Mouse (Mus musculus) CH12.LX (cell line): ENCODE results near the gene Ttll4. TPM values are rescaled to one million over a fixed set of nuclear protein-coding genes. Genes with fewer than 3 reads are reported as not detected.

Experiments
- DNase-seq: peaks from one replicate; pipeline ENCODE4 v3.0.0-alpha.2; 2013; ENCODE audit errors: extremely low read depth
- H3K27ac ChIP-seq: 2 replicates; pipeline ENCODE4 v1.5.1; 2012; ENCODE audit warnings: low read depth, mild to moderate bottlenecking, control low read depth, moderate library complexity; ENCODE audit not compliant: insufficient read depth
- H3K27me3 ChIP-seq: replicated peaks from 2 replicates; pipeline ENCODE3; 2012; ENCODE audit warnings: inconsistent platforms
- H3K36me3 ChIP-seq, 2 experiments: replicated peaks in 1 of 2; 2 replicates each; pipeline versions ENCODE3 to v1.6.1; 2012; ENCODE audit warnings: inconsistent platforms in 1 of 2, low read length in 1 of 2, mild to moderate bottlenecking in 1 of 2, mixed read lengths in 1 of 2, moderate library complexity in 1 of 2; ENCODE audit not compliant: control insufficient read depth in 1 of 2, insufficient read depth in 1 of 2
- H3K4me1 ChIP-seq, 2 experiments: 2 replicates each; pipeline ENCODE4 v1.6.1; 2012; ENCODE audit warnings: inconsistent platforms in 1 of 2, moderate library complexity in 1 of 2; ENCODE audit not compliant: insufficient read depth in 2 of 2, control insufficient read depth in 1 of 2
- H3K4me2 ChIP-seq: 2 replicates; pipeline ENCODE4 v1.6.1; 2012; ENCODE audit warnings: low read depth, mild to moderate bottlenecking, control low read depth; ENCODE audit not compliant: poor library complexity, insufficient read depth, severe bottlenecking
- H3K4me3 ChIP-seq, 3 experiments: fragments of 150-350 bp in 1 of 3; sonication (generic) in 1 of 3; replicated peaks in 1 of 3; 2 replicates each; pipeline versions ENCODE3 to v1.5.1; 2011 to 2012; ENCODE audit warnings: low read depth in 2 of 3, low read length in 2 of 3, mild to moderate bottlenecking in 2 of 3, moderate library complexity in 2 of 3, control low read depth in 1 of 3, improper control_type of control experiment in 1 of 3, inconsistent platforms in 1 of 3, mixed read lengths in 1 of 3; ENCODE audit not compliant: poor library complexity in 1 of 3
- H3K79me2 ChIP-seq: replicated peaks from 2 replicates; pipeline ENCODE4 v1.6.1; 2012; ENCODE audit warnings: mild to moderate bottlenecking, moderate library complexity; ENCODE audit not compliant: control insufficient read depth, poor library complexity, insufficient read depth, severe bottlenecking; ENCODE audit errors: extremely low read depth
- H3K9ac ChIP-seq: 2 replicates; pipeline ENCODE4 v1.6.1; 2012; ENCODE audit warnings: low read depth, mild to moderate bottlenecking, control low read depth, moderate library complexity; ENCODE audit not compliant: insufficient read depth
- H3K9me3 ChIP-seq: replicated peaks from 2 replicates; pipeline ENCODE3; 2012; ENCODE audit warnings: low read length, inconsistent platforms, mixed read lengths
- BHLHE40 ChIP-seq: IDR thresholded peaks from 2 replicates; pipeline ENCODE4 v1.6.1; 2011; ENCODE audit warnings: mild to moderate bottlenecking, low read depth, low read length, improper control_type of control experiment
- CHD2 ChIP-seq: IDR thresholded peaks from 2 replicates; pipeline ENCODE4 v1.6.1; 2011; ENCODE audit warnings: low read length, improper control_type of control experiment
- E2F4 ChIP-seq: IDR thresholded peaks from 2 replicates; pipeline ENCODE4 v1.6.1; 2011; ENCODE audit warnings: low read depth, low read length, improper control_type of control experiment; ENCODE audit not compliant: insufficient replicate concordance
- ELF1 ChIP-seq: IDR thresholded peaks from 2 replicates; pipeline ENCODE4 v1.6.1; 2014; ENCODE audit warnings: low read depth, mild to moderate bottlenecking, inconsistent platforms, low read length, improper control_type of control experiment
- GABPA ChIP-seq: IDR thresholded peaks from 2 replicates; pipeline ENCODE4 v1.6.1; 2012; ENCODE audit warnings: low read depth, low read length, improper control_type of control experiment, inconsistent platforms; ENCODE audit not compliant: insufficient replicate concordance
- HCFC1 ChIP-seq: IDR thresholded peaks from 2 replicates; pipeline ENCODE4 v1.6.1; 2012; ENCODE audit warnings: low read depth, mild to moderate bottlenecking, inconsistent platforms, low read length, improper control_type of control experiment
- KAT2A ChIP-seq: IDR thresholded peaks from 2 replicates; pipeline ENCODE4 v1.6.1; 2012; ENCODE audit warnings: low read length, improper control_type of control experiment, inconsistent platforms; ENCODE audit not compliant: insufficient replicate concordance
- MAFK ChIP-seq: IDR thresholded peaks from 2 replicates; pipeline ENCODE4 v1.6.1; 2011; ENCODE audit warnings: low read length, improper control_type of control experiment; ENCODE audit not compliant: insufficient replicate concordance
- MAX ChIP-seq: IDR thresholded peaks from 2 replicates; pipeline ENCODE4 v1.6.1; 2011; ENCODE audit warnings: low read length, improper control_type of control experiment
- NRF1 ChIP-seq: IDR thresholded peaks from 2 replicates; pipeline ENCODE4 v1.6.1; 2014; ENCODE audit warnings: low read depth, mild to moderate bottlenecking, inconsistent platforms, low read length, improper control_type of control experiment, moderate library complexity
- RCOR1 ChIP-seq: conservative IDR thresholded peaks from 2 replicates; pipeline ENCODE4 v1.6.1; 2012; ENCODE audit warnings: low read depth, mild to moderate bottlenecking, inconsistent platforms, low read length, improper control_type of control experiment
- SMC3 ChIP-seq: IDR thresholded peaks from 2 replicates; pipeline ENCODE4 v1.6.1; 2011; ENCODE audit warnings: low read depth, low read length, improper control_type of control experiment
- TBP ChIP-seq: conservative IDR thresholded peaks from 2 replicates; pipeline ENCODE4 v1.6.1; 2011; ENCODE audit warnings: low read depth, low read length, improper control_type of control experiment
- TCF12 ChIP-seq: IDR thresholded peaks from 2 replicates; pipeline ENCODE4 v1.6.1; 2014; ENCODE audit warnings: low read depth, mild to moderate bottlenecking, inconsistent platforms, low read length, improper control_type of control experiment
- UBTF ChIP-seq: IDR thresholded peaks from 2 replicates; pipeline ENCODE4 v1.6.1; 2012; ENCODE audit warnings: low read depth, mild to moderate bottlenecking, inconsistent platforms, low read length, improper control_type of control experiment, moderate library complexity
- USF1 ChIP-seq: IDR thresholded peaks from 2 replicates; pipeline ENCODE4 v1.6.1; 2014; ENCODE audit warnings: low read depth, mild to moderate bottlenecking, inconsistent platforms, low read length, improper control_type of control experiment
- ZKSCAN1 ChIP-seq: IDR thresholded peaks from 2 replicates; pipeline ENCODE4 v1.6.1; 2012; ENCODE audit warnings: low read depth, inconsistent platforms, low read length, improper control_type of control experiment, borderline replicate concordance
- ZMIZ1 ChIP-seq: IDR thresholded peaks from 2 replicates; pipeline ENCODE4 v1.6.1; 2012; ENCODE audit warnings: low read depth, mild to moderate bottlenecking, inconsistent platforms, low read length, improper control_type of control experiment
- ZNF384 ChIP-seq: IDR thresholded peaks from 2 replicates; pipeline ENCODE4 v1.6.1; 2012; ENCODE audit warnings: low read depth, low read length, improper control_type of control experiment, inconsistent platforms
- dilution Hi-C: fragments of 300-500 bp; cut with MboI; formaldehyde crosslinking; loops from 2 replicates; pipeline ENCODE4 v1.14.3; 2020; ENCODE audit warnings: low sequenced_read_pairs; ENCODE audit not compliant: extremely low pct_unique_long_range_greater_than_20kb, extremely low pct_ligation_motif_present
- in situ Hi-C: fragments of 300-500 bp; cut with MboI; formaldehyde crosslinking; loops from 3 replicates; pipeline ENCODE4 v1.14.3; 2019; ENCODE audit warnings: low sequenced_read_pairs, low pct_ligation_motif_present, low pct_unique_long_range_greater_than_20kb, mixed read lengths
- polyA plus RNA-seq: library from polyadenylated mRNA; unstranded; fragments of >175 nt; gene quantifications from 2 replicates; pipeline ENCODE4 v1.2.1, GENCODE M21; 2012; ENCODE audit warnings: low read depth; ENCODE audit not compliant: insufficient read length
- total RNA-seq, 2 experiments: library from RNA; depleted of rRNA; stranded (reverse); fragments of 300-350 nt in 1 of 2; fragments of >200 nt in 1 of 2; gene quantifications; 2 replicates each; pipeline ENCODE4 v1.2.3; 2012 to 2014

Ttll4 gene
- total and polyA plus RNA-seq, 3 experiments: 21.8 to 85.8 (median 23.6) TPM

- no peaks in the 10 kb centered on the region for H3K36me3 ChIP-seq
- dilution Hi-C loops: no loop called here
- DNase-seq: no peak
- TF ChIP-seq TBP (no peak), KAT2A (no peak), RCOR1 (no peak), GABPA (no peak), HCFC1 (no peak), NRF1 (no peak), ZKSCAN1 (no peak), E2F4 (no peak), CHD2 (no peak)
- TF ChIP-seq, all 38 proteins: peak for 0
- Histone ChIP-seq H3K9me3 (no peaks in the 10 kb centered on the region), H3K79me2 (no peaks in the 10 kb centered on the region), H3K4me1 (peaks cover 0 to 19% of the 10 kb centered on the region in 2 experiments; a peak in 2 of 4 replicates), H3K9ac (no peak overlapping the region), H3K4me2 (no peak overlapping the region), H3K27me3 (peaks cover 7% of the 10 kb centered on the region), H3K27ac (no peak overlapping the region), H3K4me3 (no peak overlapping the region)
- in situ Hi-C loops: no loop called here
Measured at GRCm38 (mm10) chr1:74736977-74737376, 75.4 kb downstream of the Ttll4 start.

DNA sequence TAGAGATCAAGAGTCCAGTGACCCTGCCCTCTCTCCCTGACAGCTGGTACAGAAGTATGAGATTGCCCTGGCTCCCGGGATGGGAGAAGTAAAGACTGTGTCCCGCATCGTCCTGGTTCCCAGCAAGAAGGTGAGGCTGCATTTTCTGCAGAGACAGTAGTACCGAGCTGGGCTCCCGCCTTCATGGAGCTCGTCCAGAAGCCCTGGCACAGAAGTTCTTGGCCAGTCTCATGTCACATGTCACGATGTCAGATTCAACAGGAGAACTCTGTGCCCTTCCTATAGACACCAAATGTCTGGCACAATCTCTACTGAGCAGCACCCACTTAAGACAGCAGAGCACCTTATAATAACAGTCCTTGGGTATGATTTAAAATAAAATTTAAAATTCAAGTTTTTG is 76.0 kb downstream of the Ttll4 start:
- H3K4me2 ChIP-seq: no peak overlapping the region
- in situ Hi-C loops: no loop called here
- H3K9ac ChIP-seq: no peak overlapping the region
- H3K27ac ChIP-seq: no peak overlapping the region
- no peaks in the 10 kb centered on the region for H3K9me3 ChIP-seq
- peaks cover 7% of the 10 kb centered on the region for H3K27me3 ChIP-seq
- no peak for DNase-seq
- dilution Hi-C loops: no loop called here
- H3K4me3 ChIP-seq: no peak overlapping the region
- TF ChIP-seq ELF1 (no peak), MAFK (no peak), BHLHE40 (no peak), MAX (no peak), ZNF384 (no peak), GABPA (no peak), RCOR1 (no peak), TBP (no peak), ZMIZ1 (no peak), TCF12 (no peak), UBTF (no peak), USF1 (no peak), SMC3 (no peak)
- TF ChIP-seq, all 38 proteins: peak for 0
- Histone ChIP-seq H3K79me2 (no peaks in the 10 kb centered on the region), H3K4me1 (peaks cover 0 to 18% of the 10 kb centered on the region in 2 experiments; a peak in 2 of 4 replicates), H3K36me3 (no peaks in the 10 kb centered on the region)
